Mouse (Mus musculus) megakaryocyte, embryonic 14.5 days (primary cell): ENCODE results near the gene Lrguk. TPM values are rescaled to one million over a fixed set of nuclear protein-coding genes. Genes with fewer than 3 reads are reported as not detected.

ENCODE experiments used
- H3K27me3 ChIP-seq: replicated peaks from 2 replicates; pipeline ENCODE3; 2012; ENCODE audit warnings: inconsistent platforms
- H3K36me3 ChIP-seq: replicated peaks from 2 replicates; pipeline ENCODE3; 2012; ENCODE audit warnings: low read length, inconsistent platforms, mixed read lengths
- H3K4me1 ChIP-seq: 2 replicates; pipeline ENCODE4 v1.6.1; 2012; ENCODE audit warnings: inconsistent platforms
- H3K4me3 ChIP-seq: replicated peaks from 2 replicates; pipeline ENCODE3; 2012; ENCODE audit warnings: moderate library complexity, mild to moderate bottlenecking, inconsistent platforms
- H3K9me3 ChIP-seq: 2 replicates; pipeline ENCODE4 v1.6.1; 2012; ENCODE audit warnings: inconsistent platforms
- FLI1 ChIP-seq: IDR thresholded peaks from 2 replicates; pipeline ENCODE4 v1.6.1; 2012; ENCODE audit warnings: low read length, inconsistent platforms, mixed read lengths
- GATA1 ChIP-seq: IDR thresholded peaks from 3 replicates; pipeline ENCODE4 v1.6.1; 2012; ENCODE audit warnings: mixed read lengths, low read length, inconsistent platforms, borderline replicate concordance
- polyA plus RNA-seq: library from polyadenylated mRNA; stranded (reverse); fragments of >175 nt; gene quantifications from 2 replicates; pipeline ENCODE4 v1.2.3, GENCODE M21; 2012; ENCODE audit warnings: low replicate concordance; ENCODE audit not compliant: insufficient read depth

The Lrguk gene
- polyA plus RNA-seq, 1 experiment = not detected

- H3K9me3 ChIP-seq = no peaks in the 10 kb centered on the region
- H3K27me3 ChIP-seq = no peaks in the 10 kb centered on the region
- peaks cover 5% of the 10 kb centered on the region for H3K4me1 ChIP-seq
- H3K4me3 ChIP-seq = no peak overlapping the region
- no peak for TF ChIP-seq GATA1
- TF ChIP-seq FLI1 = no peak
- H3K36me3 ChIP-seq = peaks cover 53% of the 10 kb centered on the region
Observed at GRCm38 (mm10) chr6:34170844-34171494, 141.7 kb downstream of the Lrguk start.

GRCm38 (mm10) chr6:34171748-34172457 lies 142.7 kb downstream of the Lrguk start:
- Histone ChIP-seq H3K36me3 (peaks cover 44% of the 10 kb centered on the region), H3K27me3 (no peaks in the 10 kb centered on the region), H3K9me3 (no peaks in the 10 kb centered on the region), H3K4me1 (peaks cover 11% of the 10 kb centered on the region), H3K4me3 (no peak overlapping the region)
- TF ChIP-seq GATA1 (no peak), FLI1 (no peak)

- Histone ChIP-seq H3K4me1 (peaks cover 14% of the 10 kb centered on the region), H3K36me3 (peaks cover 33% of the 10 kb centered on the region), H3K9me3 (no peaks in the 10 kb centered on the region), H3K27me3 (no peaks in the 10 kb centered on the region), H3K4me3 (no peak overlapping the region)
- no peak for TF ChIP-seq GATA1
- TF ChIP-seq FLI1 = no peak
Observed at GRCm38 (mm10) chr6:34173251-34173650, 144.0 kb downstream of the Lrguk start.

- no peak for TF ChIP-seq FLI1
- no peak for TF ChIP-seq GATA1
- H3K36me3 ChIP-seq = peaks cover 19% of the 10 kb centered on the region
- H3K4me1 ChIP-seq = peaks cover 14% of the 10 kb centered on the region
- no peaks in the 10 kb centered on the region for H3K9me3 ChIP-seq
- H3K4me3 ChIP-seq = no peak overlapping the region
- no peaks in the 10 kb centered on the region for H3K27me3 ChIP-seq
Observed at GRCm38 (mm10) chr6:34174715-34175114, 145.5 kb downstream of the Lrguk start.

- Histone ChIP-seq H3K9me3 (peaks cover 10% of the 10 kb centered on the region; the same call in 1 of the 2 replicates), H3K36me3 (peaks cover 10% of the 10 kb centered on the region), H3K4me3 (peak overlapping the region; percentile 94), H3K4me1 (peaks cover 14% of the 10 kb centered on the region), H3K27me3 (peaks cover 2% of the 10 kb centered on the region)
- no peak for TF ChIP-seq GATA1
- no peak for TF ChIP-seq FLI1
Observed at GRCm38 (mm10) chr6:34176111-34176863, 147.0 kb downstream of the Lrguk start.

GRCm38 (mm10) chr6:34176864-34177247 lies 147.6 kb downstream of the Lrguk start, which contains the start of gene Slc35b4:
Slc35b4 (minus strand) TSS chr6:34177111.
- Histone ChIP-seq H3K36me3 (peaks cover 10% of the 10 kb centered on the region), H3K4me1 (peaks cover 14% of the 10 kb centered on the region), H3K9me3 (peaks cover 10% of the 10 kb centered on the region; the same call in 1 of the 2 replicates), H3K27me3 (peaks cover 2% of the 10 kb centered on the region), H3K4me3 (peak within 1 kb of the TSS; percentile 94)
- no peak for TF ChIP-seq FLI1
- no peak for TF ChIP-seq GATA1

DNA sequence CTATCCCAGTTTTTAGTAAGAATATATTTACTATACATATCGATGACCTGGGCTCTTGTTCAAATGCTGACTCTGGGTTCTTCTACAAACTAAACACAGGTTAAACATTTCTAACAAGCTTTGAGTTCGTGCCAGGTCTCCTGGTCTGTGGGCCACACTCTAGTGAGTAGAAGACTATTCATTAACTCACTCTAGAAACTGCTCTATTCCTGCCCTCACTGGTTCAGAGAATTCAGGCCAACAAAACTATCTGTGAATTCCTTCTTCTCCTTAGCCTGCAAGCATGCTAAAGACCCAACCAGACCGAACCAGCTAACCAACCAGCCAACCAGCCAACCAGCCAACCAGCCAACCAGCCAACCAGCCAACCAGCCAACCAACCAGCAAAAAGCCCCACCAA lies 149.8 kb downstream of the Lrguk start:
- H3K27me3 ChIP-seq = peaks cover 2% of the 10 kb centered on the region
- no peak overlapping the region for H3K4me3 ChIP-seq
- peaks cover 10% of the 10 kb centered on the region; the same call in 1 of the 2 replicates for H3K9me3 ChIP-seq
- TF ChIP-seq FLI1 (no peak), GATA1 (no peak)
- H3K36me3 ChIP-seq = no peaks in the 10 kb centered on the region
- H3K4me1 ChIP-seq = peaks cover 23% of the 10 kb centered on the region

DNA sequence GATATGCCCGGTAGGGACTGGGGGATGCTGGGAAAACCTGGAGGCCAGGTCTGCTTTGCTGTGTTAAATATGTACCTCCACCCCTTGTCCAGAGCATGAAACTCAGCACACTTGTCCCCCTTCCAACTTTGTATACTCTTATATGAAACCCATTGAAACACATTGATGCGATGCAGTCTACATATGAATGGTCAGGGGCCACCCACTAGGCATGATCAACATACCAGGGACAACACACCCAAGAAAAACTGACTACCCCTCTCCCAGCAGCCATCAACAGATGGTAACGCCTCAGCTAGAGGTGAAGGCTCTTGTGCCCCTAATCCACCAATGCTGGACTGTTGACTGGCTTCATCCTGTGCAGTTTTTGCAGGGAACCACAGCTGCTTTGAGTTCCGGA lies 150.7 kb downstream of the Lrguk start:
- H3K4me3 ChIP-seq = no peak overlapping the region
- peaks cover 23% of the 10 kb centered on the region for H3K4me1 ChIP-seq
- TF ChIP-seq FLI1 = no peak
- no peak for TF ChIP-seq GATA1
- peaks cover 2% of the 10 kb centered on the region for H3K27me3 ChIP-seq
- no peaks in the 10 kb centered on the region for H3K36me3 ChIP-seq
- H3K9me3 ChIP-seq = peaks cover 10% of the 10 kb centered on the region; the same call in 1 of the 2 replicates

- H3K36me3 ChIP-seq = no peaks in the 10 kb centered on the region
- peaks cover 10% of the 10 kb centered on the region; the same call in 1 of the 2 replicates for H3K9me3 ChIP-seq
- no peak overlapping the region for H3K4me3 ChIP-seq
- H3K27me3 ChIP-seq = peaks cover 2% of the 10 kb centered on the region
- TF ChIP-seq GATA1 (no peak), FLI1 (no peak)
- H3K4me1 ChIP-seq = peaks cover 12% of the 10 kb centered on the region
Observed at GRCm38 (mm10) chr6:34181961-34182360, 152.7 kb downstream of the Lrguk start.
